Mouse (Mus musculus) cortical plate, adult 2 months (tissue): Measurements from ENCODE around the gene Rapgef5.

Experiments
- CTCF ChIP-seq: fragments of 200-500 bp; IDR thresholded peaks from 2 replicates; pipeline ENCODE4 v1.5.1; 2011; ENCODE audit warnings: mild to moderate bottlenecking, control low read depth, low read length; ENCODE audit not compliant: insufficient read depth; ENCODE audit errors: extremely low read depth
- POLR2A ChIP-seq: fragments of 200-500 bp; IDR thresholded peaks from 2 replicates; pipeline ENCODE4 v1.6.1; 2011; ENCODE audit warnings: mild to moderate bottlenecking, low read length, control low read depth; ENCODE audit not compliant: insufficient read depth; ENCODE audit errors: extremely low read depth

DNA sequence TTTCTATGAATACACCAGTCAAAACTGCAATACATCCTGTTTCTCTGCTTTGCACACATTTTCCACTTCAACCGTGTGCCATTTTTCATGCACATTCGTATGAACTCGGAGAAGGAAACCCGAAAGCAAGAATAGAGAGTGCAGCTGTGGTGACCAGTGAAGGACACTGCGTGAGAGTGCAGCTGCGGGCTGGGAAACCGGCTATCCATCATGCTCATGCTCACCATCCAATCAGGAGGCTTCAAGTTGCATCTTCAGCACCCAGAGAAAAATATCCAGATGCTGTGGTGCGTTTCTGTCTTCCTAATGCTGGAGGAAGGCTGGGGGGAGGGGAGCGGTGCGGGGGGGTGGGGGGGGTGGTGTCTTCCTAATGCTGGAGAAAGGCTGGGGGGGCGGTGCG is 291.4 kb downstream of the Rapgef5 start:
- TF ChIP-seq CTCF = no peak
- TF ChIP-seq POLR2A = no peak
